Mouse (Mus musculus) ES-E14 (cell line): ENCODE measurements around the gene Lin52.

ENCODE experiments used
- CHD2 ChIP-seq: IDR thresholded peaks from 2 replicates; pipeline ENCODE4 v1.6.1; 2014; ENCODE audit warnings: mild to moderate bottlenecking, low read depth, low read length, inconsistent platforms
- HCFC1 ChIP-seq: IDR thresholded peaks from 2 replicates; pipeline ENCODE4 v1.6.1; 2012; ENCODE audit warnings: low read length, inconsistent platforms, borderline replicate concordance; ENCODE audit not compliant: insufficient read depth
- MAFK ChIP-seq: IDR thresholded peaks from 2 replicates; pipeline ENCODE4 v1.6.1; 2014; ENCODE audit warnings: mild to moderate bottlenecking, low read depth, low read length, inconsistent platforms; ENCODE audit not compliant: insufficient read depth
- ZC3H11A ChIP-seq: IDR thresholded peaks from 2 replicates; pipeline ENCODE4 v1.6.1; 2012; ENCODE audit warnings: low read depth, mild to moderate bottlenecking, inconsistent platforms, low read length, borderline replicate concordance
- ZNF384 ChIP-seq: IDR thresholded peaks from 2 replicates; pipeline ENCODE4 v1.6.1; 2012; ENCODE audit warnings: low read depth, low read length, inconsistent platforms

DNA sequence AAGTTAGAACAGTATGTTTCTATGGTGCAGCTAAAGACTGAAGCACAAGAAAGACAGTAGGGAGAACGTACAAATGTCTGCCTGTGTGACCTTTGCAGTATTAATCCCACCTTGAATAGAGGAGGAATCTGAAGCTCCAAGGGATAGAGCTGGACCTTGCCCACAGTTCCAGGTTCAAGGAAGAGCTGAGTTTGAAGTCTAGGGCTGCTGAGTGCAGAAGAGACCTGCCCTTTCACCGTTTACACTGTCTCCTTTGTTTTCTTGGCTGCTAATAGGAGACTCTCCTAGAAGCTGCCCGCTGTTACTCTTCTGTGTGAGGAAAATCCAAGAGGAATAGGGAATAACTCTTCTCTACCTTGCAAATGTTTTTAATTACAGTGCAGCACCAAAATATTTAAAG lies 72.5 kb downstream of the Lin52 start:
- no peak for TF ChIP-seq CHD2
- TF ChIP-seq MAFK: no peak
- TF ChIP-seq ZNF384: no peak
- no peak for TF ChIP-seq ZC3H11A
- no peak for TF ChIP-seq HCFC1
